Mouse (Mus musculus) cerebellum, adult 11 months (tissue): ENCODE measurements at regions not wholly inside any gene's neighbourhood (a gene's known extent, or its start where the extent isn't known, plus 50 kb on each side); places are given as distances from the start of the nearest gene placed in this dataset.
A peak's percentile ranks its signal among the peaks of the same experiment; 100 is the strongest.

Experiments
- DNase-seq: peaks from one replicate; pipeline ENCODE4 v3.0.0; 2022

DNA sequence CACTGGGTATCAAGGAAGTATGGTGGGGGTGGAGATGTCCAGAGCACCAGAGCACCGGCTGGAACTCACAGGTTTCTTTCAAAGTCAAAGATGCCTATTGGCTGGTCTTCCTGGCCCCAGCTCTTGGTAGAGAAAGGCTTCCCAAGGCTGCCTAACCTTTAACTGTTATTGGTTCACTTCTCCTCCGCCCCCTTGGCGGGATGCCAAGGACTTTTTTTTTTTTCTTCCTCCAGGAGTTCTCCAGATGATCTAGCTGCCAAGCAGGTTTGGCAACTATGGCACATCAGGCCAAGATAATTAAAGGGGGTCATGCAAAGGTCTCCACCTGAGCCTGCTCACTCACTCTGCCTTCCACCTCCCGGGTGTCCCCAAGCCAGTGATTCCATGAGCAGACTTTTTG lies 67.5 kb downstream of the Sc5d start:
- no peak for DNase-seq

DNA sequence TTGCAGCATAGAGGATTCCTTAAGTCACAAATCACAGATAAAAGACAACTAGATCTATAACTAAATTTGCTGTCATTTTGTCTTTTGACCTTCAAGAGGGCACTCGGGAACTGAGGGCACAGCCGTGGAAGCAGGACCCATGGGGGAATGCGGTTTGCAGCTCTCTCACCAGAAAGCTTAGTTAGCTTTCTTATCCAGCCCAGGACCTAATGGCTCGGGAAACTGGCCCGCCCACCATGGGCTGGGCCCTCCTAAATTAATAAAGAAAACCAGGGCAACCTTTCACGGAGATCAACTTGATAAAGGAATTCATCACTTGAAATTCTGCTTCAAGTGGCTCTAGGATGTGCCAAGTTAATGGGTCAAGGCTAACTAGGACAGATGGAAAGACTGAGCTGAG lies 67.9 kb downstream of the Sc5d start:
- no peak for DNase-seq

DNA sequence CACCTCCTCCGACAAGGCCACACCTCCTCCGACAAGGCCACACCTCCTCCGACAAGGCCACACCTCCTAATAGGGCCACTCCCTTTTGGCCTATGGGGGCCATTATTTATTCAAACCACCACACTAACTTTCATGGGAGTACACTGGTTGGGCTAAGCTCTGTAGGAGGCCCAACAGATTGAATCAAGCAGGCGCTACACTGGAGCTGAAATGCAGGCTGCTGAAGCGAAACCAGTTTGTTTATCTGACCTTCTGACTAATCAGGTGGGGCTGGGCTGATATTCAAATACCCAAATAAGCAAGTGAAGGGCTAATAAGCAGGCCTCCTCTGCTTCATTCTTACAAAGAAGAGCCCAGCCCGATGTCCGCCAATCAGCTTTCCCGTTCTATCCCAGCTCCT lies 68.4 kb downstream of the Sc5d start:
- no peak for DNase-seq

DNA sequence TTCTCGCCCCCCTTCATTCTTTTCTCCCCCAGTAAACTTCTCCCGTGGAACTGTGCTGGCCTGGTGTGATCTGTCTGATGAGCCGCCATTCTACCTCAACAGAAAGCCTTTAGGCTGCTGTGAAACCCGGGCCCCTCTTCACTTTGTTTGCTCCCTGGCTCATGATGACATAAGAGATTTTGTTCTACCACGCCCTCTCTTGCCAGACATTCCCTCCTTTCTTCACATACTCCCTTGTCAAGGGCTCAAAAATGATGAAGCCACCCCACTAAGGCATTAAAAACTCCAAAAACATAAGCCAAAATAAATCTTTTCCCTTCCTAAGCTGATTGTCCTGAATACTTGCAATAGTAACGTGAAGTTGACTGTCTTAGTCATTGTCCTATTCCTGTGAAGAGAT lies 69.1 kb downstream of the Sc5d start:
- DNase-seq, result no peak

DNA sequence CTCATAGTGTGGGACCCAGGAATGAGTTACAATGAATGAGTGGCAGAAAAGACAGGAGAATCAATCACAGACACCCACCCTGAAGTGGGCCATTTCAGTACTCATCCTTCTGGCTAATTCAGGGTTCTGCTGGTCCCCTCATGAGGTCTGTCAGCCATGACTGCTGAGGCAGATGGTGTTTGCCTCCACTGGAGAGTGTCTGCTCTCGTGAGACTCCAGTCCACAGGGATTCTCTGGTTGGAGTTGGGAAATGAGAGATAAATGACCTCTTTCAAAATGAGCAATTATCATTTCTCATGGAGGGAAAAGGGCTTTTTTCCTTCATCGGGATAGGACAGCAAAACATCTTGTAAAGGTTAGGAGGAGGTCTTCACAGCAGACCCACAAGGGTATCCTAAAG lies 69.9 kb downstream of the Sc5d start:
- DNase-seq, result no peak

DNA sequence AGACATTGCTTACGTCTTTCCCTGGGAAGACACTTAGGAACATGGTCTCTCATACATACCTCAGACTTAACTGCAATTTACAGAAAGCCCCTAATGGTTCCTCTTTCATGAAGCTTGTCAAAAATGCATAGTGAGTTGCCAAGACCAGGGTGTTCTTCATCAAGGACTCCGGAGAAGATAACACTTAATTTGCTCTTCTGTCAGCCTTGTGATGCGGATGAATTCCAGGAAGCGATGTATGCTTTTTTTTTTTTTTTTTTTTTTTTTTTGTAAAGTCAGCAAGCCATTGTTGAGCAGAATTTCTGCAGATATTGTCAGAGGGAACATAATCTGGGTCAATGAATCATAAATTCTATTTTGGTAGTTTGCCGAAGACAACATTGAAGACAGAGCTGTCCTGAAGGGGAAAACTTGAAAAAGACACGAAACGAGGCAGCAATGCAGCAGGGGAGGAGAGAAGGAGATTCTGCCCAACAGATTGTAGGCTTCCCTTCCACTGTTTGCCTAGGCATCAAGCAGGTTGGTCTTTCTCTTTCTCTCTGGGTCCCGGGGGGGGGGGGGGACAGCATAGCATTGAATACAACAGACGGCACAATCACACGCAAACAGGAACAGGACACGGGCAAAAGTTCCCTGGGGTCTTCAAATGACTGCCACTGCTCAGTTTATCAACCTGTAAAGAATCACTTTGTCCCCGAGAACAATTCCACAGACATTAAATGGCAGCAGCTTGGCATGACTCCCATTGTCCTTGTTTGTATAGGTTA lies 69.1 kb upstream of the Sorl1 start:
- no peak for DNase-seq

DNA sequence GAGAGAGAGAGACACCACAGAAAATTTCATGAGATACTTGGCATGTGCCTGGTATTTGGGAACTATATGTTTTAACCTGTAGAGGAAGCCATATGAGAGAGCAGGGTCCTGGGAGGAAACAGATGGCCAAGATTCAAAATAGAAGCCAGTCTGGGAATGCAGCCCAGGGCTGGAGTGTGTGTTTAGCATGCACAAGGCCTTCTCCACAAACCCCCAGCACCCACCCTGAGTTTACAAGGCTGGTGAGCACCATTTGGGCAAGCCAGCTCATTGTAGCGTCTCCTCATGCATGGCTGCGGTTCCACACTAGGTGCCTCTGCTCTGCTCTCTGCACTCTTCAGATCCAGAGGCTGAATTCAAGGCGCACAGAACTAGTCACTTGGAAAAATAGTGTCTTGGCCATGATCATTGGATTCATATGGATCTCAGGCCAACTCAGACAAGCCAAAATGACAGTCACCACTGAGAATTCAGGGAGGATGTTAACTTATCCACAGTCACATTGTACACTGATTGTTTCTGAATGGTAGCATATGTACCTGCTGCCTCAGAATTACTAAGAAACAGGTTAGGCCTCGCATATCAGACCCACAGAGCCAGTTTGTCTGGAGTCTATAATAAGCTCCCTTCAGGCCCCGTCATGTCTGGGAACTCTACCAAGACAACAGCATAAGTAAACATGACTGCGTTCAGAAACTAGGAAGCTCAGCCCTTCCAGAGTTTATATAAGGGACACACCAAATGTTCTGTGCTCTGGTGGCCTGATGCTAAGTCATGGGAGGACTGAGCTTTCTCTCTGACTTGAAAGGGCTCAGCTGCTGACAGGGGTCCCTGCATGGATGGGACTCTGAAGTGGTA lies 63.5 kb upstream of the Sorl1 start:
- peak; percentile 67 for DNase-seq

DNA sequence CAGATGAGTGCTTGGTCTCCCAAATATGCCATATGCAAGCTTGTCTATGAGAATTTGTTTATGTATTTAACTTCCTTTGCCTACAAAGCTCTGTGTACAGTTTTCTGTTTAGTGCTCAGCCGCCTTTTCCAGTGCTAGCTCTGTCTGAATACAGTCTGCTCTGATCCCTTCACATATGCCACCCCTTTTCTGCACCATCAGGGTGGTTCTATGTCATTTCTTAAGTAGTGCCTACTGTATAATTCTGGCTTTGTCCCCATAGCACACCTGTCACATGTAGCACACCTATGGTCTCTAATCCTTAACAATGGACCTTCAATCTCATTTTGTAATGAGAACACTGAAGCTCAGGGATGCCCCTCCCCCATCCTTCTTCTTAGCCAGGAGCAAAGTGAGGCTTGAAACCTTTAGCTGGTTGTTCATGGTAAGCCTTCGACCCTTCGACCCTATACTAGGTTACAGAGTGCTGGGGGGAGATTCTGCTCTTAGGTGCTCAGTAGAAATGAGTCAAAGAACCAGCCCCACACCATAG lies 60.1 kb upstream of the Sorl1 start:
- DNase-seq, result no peak

DNA sequence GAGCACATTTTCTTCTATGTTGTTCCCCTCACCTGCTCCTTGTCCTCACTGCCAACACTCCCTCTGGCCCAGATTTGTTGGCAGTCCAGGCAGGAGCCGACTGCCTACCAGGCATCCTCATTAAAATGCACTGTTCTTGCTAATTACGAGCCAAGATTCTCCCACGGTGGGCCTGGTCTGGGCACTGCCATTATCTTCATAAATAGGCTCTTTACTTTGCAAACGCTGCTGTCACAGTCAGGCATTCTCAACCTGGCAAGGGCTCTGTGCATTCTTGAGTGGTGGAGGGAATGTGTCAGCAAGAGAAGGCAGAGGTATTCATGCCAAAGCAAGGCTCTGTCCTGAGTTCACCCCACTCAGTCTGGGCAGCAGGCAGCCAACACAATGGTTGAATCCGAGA lies 59.4 kb upstream of the Sorl1 start:
- DNase-seq, result peak; percentile 84

DNA sequence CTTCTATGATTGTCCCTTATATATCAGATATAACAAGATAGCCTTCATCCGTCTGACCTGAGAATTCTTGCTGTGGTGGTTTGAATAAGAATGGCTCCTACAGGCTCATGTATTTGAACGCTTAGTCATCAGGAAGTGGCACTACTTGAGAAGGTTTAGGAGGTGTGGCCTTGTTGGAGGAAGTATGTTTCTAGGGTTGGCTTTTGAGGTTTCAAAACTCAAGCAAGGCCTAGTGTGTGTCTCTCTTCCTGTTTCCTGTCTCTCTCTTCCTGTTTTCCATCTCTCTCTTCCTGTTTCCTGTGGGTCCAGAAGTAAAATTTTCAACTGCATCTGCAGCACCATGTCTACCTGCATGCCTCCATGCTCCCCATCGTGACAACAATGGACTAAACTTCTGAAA lies 58.3 kb upstream of the Sorl1 start:
- no peak for DNase-seq

DNA sequence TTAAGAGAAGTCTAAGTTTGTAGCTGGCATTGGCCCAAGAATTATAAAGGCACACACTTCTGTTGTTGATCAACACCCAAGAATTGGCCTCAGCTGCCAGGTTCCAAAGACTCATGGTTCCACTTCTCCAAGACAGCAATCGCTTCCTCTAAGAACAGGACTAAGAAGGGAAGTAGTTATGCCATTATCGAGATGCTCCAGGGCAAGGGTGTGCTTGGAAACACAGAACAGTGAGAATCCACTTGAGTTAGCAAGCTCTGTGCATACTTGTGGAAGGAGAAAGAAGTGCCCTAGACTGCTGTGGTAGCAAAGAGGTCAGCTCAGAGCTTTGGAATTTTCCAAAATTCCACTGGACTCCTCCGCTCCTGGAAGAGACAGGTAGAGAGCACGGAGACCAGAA lies 56.1 kb upstream of the Sorl1 start:
- DNase-seq, result no peak

DNA sequence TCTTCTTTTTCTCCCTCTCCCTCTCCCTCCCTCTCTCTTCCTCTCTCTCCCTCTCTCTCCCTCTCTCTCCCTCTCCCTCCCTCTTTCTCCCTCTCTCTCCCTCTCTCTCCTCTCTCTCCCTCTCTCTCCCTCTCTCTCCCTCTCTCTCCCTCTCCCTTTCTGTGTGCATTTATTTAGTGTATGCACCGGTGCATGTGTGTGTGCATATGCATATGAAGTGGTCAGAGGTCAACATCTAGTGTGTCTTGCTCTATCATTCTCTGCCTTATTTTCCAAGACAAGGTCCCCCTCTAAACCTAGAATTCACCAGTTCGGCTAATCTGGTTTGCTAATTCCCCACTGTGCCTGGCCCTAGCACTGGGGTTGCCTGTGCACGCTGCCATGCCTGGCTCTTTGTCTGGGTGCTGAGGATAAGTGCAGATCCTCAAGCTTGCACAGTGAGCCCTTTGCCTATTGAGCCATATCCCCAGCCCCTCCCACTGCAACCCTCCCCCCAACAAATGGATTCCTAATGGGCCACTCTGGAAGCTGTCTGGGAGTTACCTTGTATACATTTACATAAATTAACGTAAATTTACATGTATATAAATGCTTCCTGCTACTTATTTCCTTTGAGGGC lies 54.8 kb upstream of the Sorl1 start:
- DNase-seq, result no peak

DNA sequence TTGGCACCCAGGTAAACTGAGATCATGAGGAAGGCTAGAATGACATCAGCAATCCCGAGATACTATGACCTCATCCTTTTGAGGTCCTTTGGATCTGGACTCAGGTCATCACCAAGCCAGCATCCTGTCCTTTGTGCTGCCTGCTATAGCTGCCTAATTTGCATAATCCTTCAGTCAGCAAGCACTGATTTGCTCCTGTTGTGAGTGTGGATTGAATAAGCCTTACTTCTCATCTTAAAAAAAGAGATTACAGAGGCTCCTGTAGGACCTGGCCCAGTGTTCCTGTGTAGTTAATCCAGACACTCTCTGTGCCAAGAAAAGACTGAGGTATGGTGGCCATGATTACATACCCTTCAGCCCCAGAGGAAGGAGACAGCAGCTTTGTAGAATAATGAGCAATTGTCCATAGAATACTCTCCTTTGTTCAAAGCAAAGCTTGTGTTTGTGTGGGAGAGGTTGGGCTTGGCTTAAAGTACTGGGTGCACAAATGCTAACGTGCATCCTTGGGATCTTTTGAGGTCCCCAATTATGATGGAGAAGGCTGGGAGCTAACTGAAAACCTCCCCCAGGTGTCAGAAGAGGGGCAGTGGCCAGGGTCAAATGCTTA lies 50.4 kb upstream of the Sorl1 start:
- no peak for DNase-seq
